Mouse (Mus musculus) forebrain, embryonic 10.5 days (tissue): ENCODE results near the gene Col11a2. TPM values are rescaled to one million over a fixed set of nuclear protein-coding genes. Genes with fewer than 3 reads are reported as not detected.
A peak's percentile ranks its signal among the peaks of the same experiment; 100 is the strongest.

Experiments used
- DNase-seq: peaks from one replicate; pipeline ENCODE4 v3.0.0-alpha.2; 2017; ENCODE audit warnings: low spot score; ENCODE audit errors: extremely low spot score
- H3K27ac ChIP-seq: fragments of 300-500 bp; sonication (generic); 2 replicates; pipeline ENCODE4 v1.5.1; 2016; ENCODE audit warnings: mild to moderate bottlenecking
- H3K27me3 ChIP-seq: fragments of 300-500 bp; sonication (generic); 2 replicates; pipeline ENCODE4 v1.6.1; 2016; ENCODE audit warnings: mild to moderate bottlenecking; ENCODE audit not compliant: poor library complexity, severe bottlenecking
- H3K36me3 ChIP-seq: fragments of 300-500 bp; sonication (generic); replicated peaks from 2 replicates; pipeline ENCODE4 v1.6.1; 2016; ENCODE audit warnings: mild to moderate bottlenecking, moderate library complexity
- H3K4me1 ChIP-seq: fragments of 300-500 bp; sonication (generic); 2 replicates; pipeline ENCODE4 v1.6.1; 2016
- H3K4me3 ChIP-seq: fragments of 300-500 bp; sonication (generic); 2 replicates; pipeline ENCODE4 v1.5.1; 2016; ENCODE audit warnings: mild to moderate bottlenecking, moderate library complexity
- H3K9me3 ChIP-seq: fragments of 300-500 bp; sonication (generic); 2 replicates; pipeline ENCODE4 v1.6.1; 2016; ENCODE audit warnings: mild to moderate bottlenecking, moderate library complexity
- WGBS: fragments of 180-500 bp; shearing (Covaris S2); methylation state at CpG from one replicate; pipeline ENCODE4 v1.1.7; 2016; 5-methylcytosine and 5-hydroxymethylcytosine counted together
- polyA plus RNA-seq: library from polyadenylated mRNA; unstranded; fragments of >200 nt; fragmentation: Nextera tagmentation; extraction: Ambion mirVana; gene quantifications from 2 replicates; pipeline ENCODE4 v1.2.1, GENCODE M21; 2016

The Col11a2 gene
- polyA plus RNA-seq, 1 experiment from 2014 or later, result 0.74 TPM

- no peaks in the 10 kb centered on the region for H3K36me3 ChIP-seq
- H3K27me3 ChIP-seq, result 0 out of 2 replicates have a peak, but pooled peaks cover 5% of the 10 kb centered on the region
- peaks cover 19% of the 10 kb centered on the region for H3K4me1 ChIP-seq
- H3K9me3 ChIP-seq, result no peaks in the 10 kb centered on the region
- no peak overlapping the region for H3K27ac ChIP-seq
- no peak for DNase-seq
- 39% methylated on average over 2 of the region's 2 CpGs for WGBS
- H3K4me3 ChIP-seq, result no peak overlapping the region
These were observed 48.1 kb downstream of the Col11a2 start for GRCm38 (mm10) chr17:34087386-34087785.

GRCm38 (mm10) chr17:34088124-34088523 is 48.9 kb downstream of the Col11a2 start:
- Histone ChIP-seq H3K36me3 (no peaks in the 10 kb centered on the region), H3K4me3 (no peak overlapping the region), H3K27me3 (0 out of 2 replicates have a peak, but pooled peaks cover 5% of the 10 kb centered on the region), H3K9me3 (no peaks in the 10 kb centered on the region), H3K27ac (no peak overlapping the region), H3K4me1 (peaks cover 14% of the 10 kb centered on the region)
- 95% methylated on average over 11 of the region's 11 CpGs for WGBS
- DNase-seq, result no peak

GRCm38 (mm10) chr17:34090923-34091322 is 51.7 kb downstream of the Col11a2 start:
- DNase-seq, result no peak

GRCm38 (mm10) chr17:34092197-34092875 is 53.1 kb downstream of the Col11a2 start, which contains the start of gene H2-Oa:
Gene H2-Oa, plus strand, starts transcription at chr17:34092340.
- Histone ChIP-seq H3K4me3 (0 out of 2 replicates have a peak within 1 kb of the TSS, but pooled peaks have one; percentile 2), H3K27me3 (0 out of 2 replicates have a peak, but pooled peaks cover 5% of the 10 kb centered on the region), H3K36me3 (no peaks in the 10 kb centered on the region), H3K4me1 (peaks cover 13% of the 10 kb centered on the region), H3K9me3 (peaks cover 5% of the 10 kb centered on the region), H3K27ac (no peak within 1 kb of the TSS)
- WGBS, result 48% methylated on average over 11 of the region's 11 CpGs
- DNase-seq, result no peak

More at GRCm38 (mm10) chr17:34090923-34091322, 51.7 kb downstream of the Col11a2 start:
- Histone ChIP-seq H3K36me3 (no peaks in the 10 kb centered on the region), H3K4me3 (no peak overlapping the region), H3K27ac (no peak overlapping the region), H3K9me3 (peaks cover 5% of the 10 kb centered on the region), H3K4me1 (peaks cover 19% of the 10 kb centered on the region), H3K27me3 (0 out of 2 replicates have a peak, but pooled peaks cover 5% of the 10 kb centered on the region)
- whole genome bisulfite sequencing, result 51% methylated on average over 7 of the region's 7 CpGs

- Histone ChIP-seq H3K36me3 (no peaks in the 10 kb centered on the region), H3K4me1 (peaks cover 11% of the 10 kb centered on the region), H3K27me3 (0 out of 2 replicates have a peak, but pooled peaks cover 5% of the 10 kb centered on the region), H3K27ac (0 out of 2 replicates have a peak overlapping the region, but pooled peaks have one; percentile 16), H3K4me3 (peak overlapping the region; percentile 23), H3K9me3 (peaks cover 5% of the 10 kb centered on the region)
- peak; percentile 72 for DNase-seq
- WGBS, result 40% methylated on average over 7 of the region's 7 CpGs
These were observed 54.1 kb downstream of the Col11a2 start for GRCm38 (mm10) chr17:34093199-34093874.

- peaks cover 5% of the 10 kb centered on the region for H3K9me3 ChIP-seq
- 87% methylated on average over 27 of the region's 27 CpGs for WGBS
- H3K27me3 ChIP-seq, result 0 out of 2 replicates have a peak, but pooled peaks cover 5% of the 10 kb centered on the region
- no peak overlapping the region for H3K4me3 ChIP-seq
- no peak overlapping the region for H3K27ac ChIP-seq
- no peak for DNase-seq
- H3K4me1 ChIP-seq, result peaks cover 13% of the 10 kb centered on the region
- H3K36me3 ChIP-seq, result no peaks in the 10 kb centered on the region
These were observed 55.2 kb downstream of the Col11a2 start for GRCm38 (mm10) chr17:34094283-34095035.

- 77% methylated on average over 3 of the region's 3 CpGs for WGBS
- Histone ChIP-seq H3K27ac (no peak overlapping the region), H3K4me3 (no peak overlapping the region), H3K36me3 (no peaks in the 10 kb centered on the region), H3K9me3 (peaks cover 5% of the 10 kb centered on the region), H3K4me1 (peaks cover 15% of the 10 kb centered on the region), H3K27me3 (peaks cover 18% of the 10 kb centered on the region)
- no peak for DNase-seq
These were observed 57.3 kb downstream of the Col11a2 start for GRCm38 (mm10) chr17:34096497-34097010.

- peaks cover 5% of the 10 kb centered on the region for H3K9me3 ChIP-seq
- no peak overlapping the region for H3K27ac ChIP-seq
- 76% methylated on average over 5 of the region's 5 CpGs for WGBS
- H3K4me3 ChIP-seq, result no peak overlapping the region
- no peak for DNase-seq
- peaks cover 18% of the 10 kb centered on the region for H3K4me1 ChIP-seq
- H3K36me3 ChIP-seq, result no peaks in the 10 kb centered on the region
- H3K27me3 ChIP-seq, result peaks cover 18% of the 10 kb centered on the region
These were observed 58.0 kb downstream of the Col11a2 start for GRCm38 (mm10) chr17:34097272-34097671.

- peaks cover 9% of the 10 kb centered on the region for H3K4me1 ChIP-seq
- H3K36me3 ChIP-seq, result no peaks in the 10 kb centered on the region
- H3K9me3 ChIP-seq, result peaks cover 5% of the 10 kb centered on the region
- H3K4me3 ChIP-seq, result no peak overlapping the region
- H3K27ac ChIP-seq, result no peak overlapping the region
- 73% methylated on average over 10 of the region's 10 CpGs for WGBS
- DNase-seq, result no peak
- H3K27me3 ChIP-seq, result peaks cover 18% of the 10 kb centered on the region
These were observed 59.7 kb downstream of the Col11a2 start for GRCm38 (mm10) chr17:34098709-34099479.

- Histone ChIP-seq H3K9me3 (peaks cover 2% of the 10 kb centered on the region), H3K27me3 (peaks cover 15% of the 10 kb centered on the region), H3K36me3 (no peaks in the 10 kb centered on the region), H3K4me3 (no peak overlapping the region), H3K4me1 (peaks cover 8% of the 10 kb centered on the region), H3K27ac (no peak overlapping the region)
- no peak for DNase-seq
- WGBS, result 71% methylated on average over 5 of the region's 5 CpGs
These were observed 60.3 kb downstream of the Col11a2 start for GRCm38 (mm10) chr17:34099531-34099930.

GRCm38 (mm10) chr17:34101185-34101584 is 61.9 kb downstream of the Col11a2 start:
- Histone ChIP-seq H3K4me1 (peaks cover 8% of the 10 kb centered on the region), H3K27me3 (peaks cover 13% of the 10 kb centered on the region), H3K9me3 (no peaks in the 10 kb centered on the region), H3K4me3 (no peak overlapping the region; the same call in 1 of the 2 replicates), H3K27ac (no peak overlapping the region), H3K36me3 (no peaks in the 10 kb centered on the region)
- DNase-seq, result no peak
- WGBS, result 39% methylated on average over 5 of the region's 5 CpGs
